Mouse (Mus musculus): Measurements from ENCODE around the gene Dyrk3. TPM values are rescaled to one million over a fixed set of nuclear protein-coding genes. Genes with fewer than 3 reads are reported as not detected.
A peak's percentile ranks its signal among the peaks of the same experiment; 100 is the strongest.

The Dyrk3 gene
- polyA plus RNA-seq, 1 experiment from 2014 or later, result 17.2 TPM

DNA sequence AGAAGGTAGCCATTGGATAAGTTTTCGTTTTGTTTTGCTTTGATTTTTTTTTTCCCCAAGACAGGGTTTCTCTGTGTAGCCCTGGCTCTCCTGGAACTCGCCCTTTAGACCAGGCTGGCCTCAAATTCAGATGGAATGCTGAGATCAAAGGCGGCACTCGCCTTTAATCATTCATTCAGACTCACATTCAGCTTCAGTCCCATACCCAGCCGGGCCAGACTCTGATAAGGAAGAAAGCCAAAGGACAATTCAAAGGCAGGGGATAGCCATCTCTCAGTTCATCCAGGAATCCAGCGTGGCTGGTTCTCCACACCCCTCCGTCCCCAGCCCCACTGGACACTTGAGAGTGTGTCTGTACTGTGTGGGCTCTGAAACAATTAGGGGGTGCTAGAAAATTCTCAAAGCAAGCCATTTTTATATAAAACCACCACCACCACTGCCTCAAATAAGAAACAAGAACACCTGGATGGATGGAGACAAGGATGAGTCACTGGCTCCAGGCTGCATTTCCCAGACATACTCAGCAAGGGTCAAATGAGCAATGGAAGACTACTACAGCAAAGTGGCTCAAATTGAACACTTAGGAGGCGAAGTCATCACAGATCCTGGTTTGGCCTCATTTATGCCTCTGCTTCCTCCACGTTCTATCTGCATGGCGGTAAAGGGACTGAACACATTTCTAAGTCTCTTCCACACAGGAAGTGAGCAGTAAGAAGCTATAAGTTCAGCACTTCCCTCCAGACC, 14.4 kb downstream of the Dyrk3 start:
- peaks cover 7% of the 10 kb centered on the region for H3K36me3 ChIP-seq (ENCODE audit: control insufficient read depth, insufficient read depth, low read length)
- no peak for DNase-seq (ENCODE audit: low spot score, missing footprints)
- no peak for ATAC-seq (ENCODE audit: low FRiP score)
- H3K9me3 ChIP-seq (ENCODE audit: control insufficient read depth, low read length), result no peaks in the 10 kb centered on the region
- H3K9ac ChIP-seq (ENCODE audit: low read length), result no peak overlapping the region
- H3K27me3 ChIP-seq (ENCODE audit: control insufficient read depth, insufficient read depth, low read length), result no peaks in the 10 kb centered on the region
- no peak overlapping the region for H3K4me2 ChIP-seq
- 73% methylated on average over 10 of the region's 10 CpGs for WGBS
- no peaks in the 10 kb centered on the region for H3K4me1 ChIP-seq (ENCODE audit: control insufficient read depth, insufficient read depth, low read length)
- no peak overlapping the region for H3K27ac ChIP-seq (ENCODE audit: low read depth, low read length)
- no peak overlapping the region for H3K4me3 ChIP-seq (ENCODE audit: low read depth, low read length)

DNA sequence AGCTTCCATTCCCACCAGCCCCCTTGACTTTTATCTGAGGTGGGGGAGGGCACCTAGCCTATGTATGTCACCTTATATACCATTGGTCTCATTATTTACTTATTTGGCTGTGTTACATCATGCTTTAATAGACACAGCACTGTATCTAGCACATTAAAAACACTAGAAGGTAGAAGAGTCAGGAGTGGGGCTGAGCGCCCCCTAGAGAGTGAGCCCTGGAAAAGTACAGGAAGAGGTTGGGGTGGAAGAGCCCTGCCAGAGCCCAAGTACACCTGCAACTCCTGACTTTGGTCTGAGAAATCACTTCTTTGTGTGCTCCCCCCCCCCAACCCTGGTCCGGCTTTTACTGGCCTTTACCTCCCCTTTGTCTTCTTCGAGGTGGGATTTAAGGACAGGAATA, 16.2 kb downstream of the Dyrk3 start:
- Histone ChIP-seq H3K27me3 (ENCODE audit: control insufficient read depth, insufficient read depth, low read length) (no peaks in the 10 kb centered on the region), H3K9ac (ENCODE audit: low read length) (no peak overlapping the region), H3K36me3 (ENCODE audit: control insufficient read depth, insufficient read depth, low read length) (no peaks in the 10 kb centered on the region), H3K4me1 (ENCODE audit: control insufficient read depth, insufficient read depth, low read length) (no peaks in the 10 kb centered on the region), H3K4me3 (ENCODE audit: low read depth, low read length) (no peak overlapping the region), H3K27ac (ENCODE audit: low read depth, low read length) (no peak overlapping the region), H3K9me3 (ENCODE audit: control insufficient read depth, low read length) (no peaks in the 10 kb centered on the region), H3K4me2 (no peak overlapping the region)
- 51% methylated on average over 3 of the region's 3 CpGs for WGBS
- no peak for ATAC-seq (ENCODE audit: low FRiP score)
- no peak for DNase-seq (ENCODE audit: low spot score, missing footprints)

DNA sequence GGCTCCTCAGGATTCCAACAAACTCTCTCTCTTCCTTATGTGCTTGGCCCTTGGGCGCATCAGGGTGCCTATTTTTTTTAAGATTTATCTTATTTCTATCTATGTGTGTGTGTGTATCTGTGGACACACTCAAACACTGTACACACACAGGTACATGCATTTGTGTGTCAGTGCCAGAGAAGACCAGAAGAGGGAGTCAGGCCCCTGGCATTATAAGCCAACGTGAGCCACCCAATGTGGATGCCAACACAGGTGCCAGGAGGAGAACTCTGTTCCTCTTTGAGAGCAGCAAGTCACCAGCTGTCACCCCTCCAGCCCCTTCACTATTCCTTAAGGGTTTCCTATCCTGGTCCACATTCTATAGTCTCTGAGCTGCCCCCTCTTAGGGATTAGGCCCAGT, 19.1 kb downstream of the Dyrk3 start:
- H3K4me3 ChIP-seq (ENCODE audit: low read depth, low read length), result no peak overlapping the region
- no peak overlapping the region for H3K27ac ChIP-seq (ENCODE audit: low read depth, low read length)
- peaks cover 5% of the 10 kb centered on the region; the same call in 1 of the 2 replicates for H3K4me1 ChIP-seq (ENCODE audit: control insufficient read depth, insufficient read depth, low read length)
- H3K9me3 ChIP-seq (ENCODE audit: control insufficient read depth, low read length), result no peaks in the 10 kb centered on the region
- DNase-seq (ENCODE audit: low spot score, missing footprints) (no peak), ATAC-seq (ENCODE audit: low FRiP score) (no peak)
- no peaks in the 10 kb centered on the region for H3K36me3 ChIP-seq (ENCODE audit: control insufficient read depth, insufficient read depth, low read length)
- H3K9ac ChIP-seq (ENCODE audit: low read length), result no peak overlapping the region
- WGBS, result 67% methylated on average over 2 of the region's 2 CpGs
- no peaks in the 10 kb centered on the region for H3K27me3 ChIP-seq (ENCODE audit: control insufficient read depth, insufficient read depth, low read length)
- no peak overlapping the region for H3K4me2 ChIP-seq

DNA sequence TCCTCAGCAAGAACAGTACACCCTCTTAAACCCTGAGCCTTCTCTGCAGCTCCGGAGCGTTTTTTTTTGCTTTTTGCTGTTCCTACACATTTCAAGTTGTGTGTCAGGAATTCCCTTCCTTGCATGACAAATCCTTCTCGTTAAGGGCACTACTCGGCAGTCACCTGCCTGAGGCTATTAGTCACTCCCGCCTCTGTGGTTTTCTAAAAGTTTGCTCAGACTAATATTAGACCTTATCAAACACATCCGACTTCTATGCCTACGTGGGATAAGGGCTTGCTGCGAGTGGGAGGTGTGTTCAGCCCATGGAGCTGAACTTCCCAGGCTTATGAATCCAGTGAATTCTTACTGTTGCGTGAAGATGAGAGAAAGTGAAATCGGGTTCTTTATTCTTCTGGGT, 19.6 kb downstream of the Dyrk3 start:
- Histone ChIP-seq H3K9me3 (ENCODE audit: control insufficient read depth, low read length) (no peaks in the 10 kb centered on the region), H3K4me2 (no peak overlapping the region), H3K4me1 (ENCODE audit: control insufficient read depth, insufficient read depth, low read length) (peaks cover 5% of the 10 kb centered on the region; the same call in 1 of the 2 replicates), H3K27ac (ENCODE audit: low read depth, low read length) (no peak overlapping the region), H3K9ac (ENCODE audit: low read length) (no peak overlapping the region), H3K4me3 (ENCODE audit: low read depth, low read length) (no peak overlapping the region), H3K36me3 (ENCODE audit: control insufficient read depth, insufficient read depth, low read length) (no peaks in the 10 kb centered on the region), H3K27me3 (ENCODE audit: control insufficient read depth, insufficient read depth, low read length) (no peaks in the 10 kb centered on the region)
- DNase-seq (ENCODE audit: low spot score, missing footprints), result no peak
- ATAC-seq (ENCODE audit: low FRiP score), result no peak
- WGBS, result 79% methylated on average over 10 of the region's 10 CpGs

DNA sequence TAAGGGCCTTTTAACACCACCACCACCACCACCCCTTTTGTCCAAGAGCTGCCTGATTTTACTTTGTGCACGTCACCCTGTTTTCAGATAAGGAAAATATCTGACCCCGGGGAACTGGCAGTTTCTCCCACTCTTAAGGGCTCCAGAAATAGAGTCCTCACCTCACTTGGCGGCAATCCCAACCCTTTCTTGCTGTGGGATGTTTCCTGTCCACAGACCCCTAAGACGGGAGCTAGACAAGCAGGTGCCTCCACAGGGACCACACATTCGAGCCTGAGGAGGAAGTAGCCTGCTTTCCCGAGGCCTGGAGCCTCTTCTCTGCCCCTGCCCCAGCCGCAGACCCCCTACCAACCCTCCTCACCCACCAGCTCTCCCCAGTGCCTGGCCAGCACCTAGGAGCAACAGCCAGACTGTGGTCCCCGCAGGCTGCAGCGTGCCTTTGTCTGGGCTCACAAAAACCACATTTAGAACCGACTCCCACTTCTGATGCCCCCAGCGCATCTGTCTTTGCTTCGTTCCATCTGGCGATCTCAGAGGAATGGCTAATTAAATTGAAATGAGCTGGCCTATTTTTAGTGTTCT, 21.6 kb downstream of the Dyrk3 start:
- Histone ChIP-seq H3K9ac (ENCODE audit: low read length) (peak overlapping the region; percentile 42), H3K27ac (ENCODE audit: low read depth, low read length) (peak overlapping the region; percentile 61), H3K9me3 (ENCODE audit: control insufficient read depth, low read length) (no peaks in the 10 kb centered on the region), H3K4me3 (ENCODE audit: low read depth, low read length) (no peak overlapping the region), H3K4me2 (no peak overlapping the region), H3K27me3 (ENCODE audit: control insufficient read depth, insufficient read depth, low read length) (no peaks in the 10 kb centered on the region), H3K36me3 (ENCODE audit: control insufficient read depth, insufficient read depth, low read length) (no peaks in the 10 kb centered on the region), H3K4me1 (ENCODE audit: control insufficient read depth, insufficient read depth, low read length) (peaks cover 5% of the 10 kb centered on the region; the same call in 1 of the 2 replicates)
- DNase-seq (ENCODE audit: low spot score, missing footprints) (no peak), ATAC-seq (ENCODE audit: low FRiP score) (peak; percentile 49)
- WGBS, result 65% methylated on average over 13 of the region's 13 CpGs

DNA sequence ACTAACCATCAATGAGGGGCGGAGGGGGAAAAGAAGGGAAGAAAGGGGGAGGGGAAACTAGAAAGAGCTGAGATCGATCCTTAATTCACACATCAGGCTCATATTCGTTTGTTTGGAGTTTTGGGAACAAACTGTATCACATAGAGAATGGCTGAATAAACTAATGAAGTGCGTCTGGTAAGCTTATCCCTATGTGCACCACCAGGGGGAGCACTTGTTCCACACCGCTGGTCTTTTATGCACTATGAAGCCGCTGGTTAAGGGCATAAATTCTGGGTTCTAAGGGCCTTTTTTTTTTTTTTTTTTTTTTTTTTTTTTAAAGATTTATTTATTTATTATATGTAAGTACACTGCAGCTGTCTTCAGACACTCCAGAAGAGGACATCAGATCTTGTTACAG, 22.2 kb downstream of the Dyrk3 start:
- DNase-seq (ENCODE audit: low spot score, missing footprints), result peak; percentile 93

DNA sequence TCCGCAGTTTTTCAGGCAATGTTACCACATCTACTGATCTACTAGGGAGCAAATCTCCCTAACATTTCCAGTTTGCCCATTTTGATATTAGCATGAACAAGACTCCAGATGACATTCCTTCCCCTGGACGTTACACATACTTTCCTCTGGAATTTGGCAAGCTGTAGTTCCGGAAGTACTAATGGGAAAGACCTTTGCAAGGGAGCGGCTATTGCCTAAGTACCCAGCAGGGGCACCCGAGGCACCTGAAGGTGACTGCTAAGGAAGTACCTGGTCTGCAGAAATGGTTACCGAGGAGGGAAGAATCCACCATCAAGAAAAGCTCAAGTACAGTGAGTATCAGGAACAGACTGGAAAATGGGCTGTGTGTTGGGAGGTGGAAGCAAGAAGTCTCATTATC, 25.6 kb downstream of the Dyrk3 start:
- Histone ChIP-seq H3K27ac (ENCODE audit: low read depth, low read length) (no peak overlapping the region), H3K4me1 (ENCODE audit: control insufficient read depth, insufficient read depth, low read length) (peaks cover 5% of the 10 kb centered on the region; the same call in 1 of the 2 replicates), H3K4me3 (ENCODE audit: low read depth, low read length) (no peak overlapping the region), H3K9ac (ENCODE audit: low read length) (no peak overlapping the region), H3K27me3 (ENCODE audit: control insufficient read depth, insufficient read depth, low read length) (no peaks in the 10 kb centered on the region), H3K4me2 (no peak overlapping the region), H3K36me3 (ENCODE audit: control insufficient read depth, insufficient read depth, low read length) (no peaks in the 10 kb centered on the region), H3K9me3 (ENCODE audit: control insufficient read depth, low read length) (no peaks in the 10 kb centered on the region)
- ATAC-seq (ENCODE audit: low FRiP score) (no peak), DNase-seq (ENCODE audit: low spot score, missing footprints) (no peak)
- 44% methylated on average over 6 of the region's 6 CpGs for WGBS

More for the DNA sequence above, 22.2 kb downstream of the Dyrk3 start:
- Histone ChIP-seq H3K9me3 (ENCODE audit: control insufficient read depth, low read length) (no peaks in the 10 kb centered on the region), H3K9ac (ENCODE audit: low read length) (no peak overlapping the region), H3K4me3 (ENCODE audit: low read depth, low read length) (no peak overlapping the region), H3K36me3 (ENCODE audit: control insufficient read depth, insufficient read depth, low read length) (no peaks in the 10 kb centered on the region), H3K4me1 (ENCODE audit: control insufficient read depth, insufficient read depth, low read length) (peaks cover 5% of the 10 kb centered on the region; the same call in 1 of the 2 replicates), H3K27me3 (ENCODE audit: control insufficient read depth, insufficient read depth, low read length) (no peaks in the 10 kb centered on the region), H3K4me2 (no peak overlapping the region), H3K27ac (ENCODE audit: low read depth, low read length) (no peak overlapping the region)
- WGBS, result 20% methylated on average over 6 of the region's 6 CpGs
- peak; percentile 52; the same call in 1 of the 2 replicates for ATAC-seq (ENCODE audit: low FRiP score)

DNA sequence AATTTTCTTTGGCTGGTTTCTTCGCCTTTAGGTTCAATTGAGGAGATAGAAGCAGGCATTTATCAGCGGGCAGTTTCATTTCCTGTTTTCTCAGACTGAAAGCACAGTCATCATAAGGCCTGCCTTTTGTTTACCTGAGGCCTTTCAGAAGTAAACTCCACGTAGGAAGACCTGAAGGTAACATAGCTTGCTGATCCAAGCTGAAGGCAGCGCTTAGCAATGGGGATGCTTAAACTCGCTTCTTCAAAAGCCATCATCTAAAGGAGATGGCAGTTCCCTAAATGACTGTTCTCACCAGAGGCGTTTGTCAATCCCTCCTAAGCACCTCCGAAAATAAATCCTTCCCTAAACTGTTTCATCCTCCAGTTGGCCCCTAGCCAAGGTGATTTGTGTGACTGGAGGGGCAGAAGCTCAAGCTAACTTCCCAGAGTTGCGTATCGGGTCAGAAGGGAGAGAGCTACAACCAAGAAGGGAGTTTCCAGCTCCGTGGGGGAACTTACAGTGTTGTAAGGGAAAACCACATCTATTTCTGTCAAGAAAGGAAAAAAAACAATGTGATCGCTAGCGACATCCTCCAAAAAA, 27.5 kb downstream of the Dyrk3 start:
- H3K27ac ChIP-seq (ENCODE audit: low read depth, low read length), result no peak overlapping the region
- 83% methylated on average over 12 of the region's 12 CpGs for WGBS
- no peaks in the 10 kb centered on the region for H3K4me1 ChIP-seq (ENCODE audit: control insufficient read depth, insufficient read depth, low read length)
- no peak overlapping the region for H3K9ac ChIP-seq (ENCODE audit: low read length)
- DNase-seq (ENCODE audit: low spot score, missing footprints), result no peak
- ATAC-seq (ENCODE audit: low FRiP score), result no peak
- H3K4me2 ChIP-seq, result no peak overlapping the region
- no peaks in the 10 kb centered on the region for H3K9me3 ChIP-seq (ENCODE audit: control insufficient read depth, low read length)
- no peak overlapping the region for H3K4me3 ChIP-seq (ENCODE audit: low read depth, low read length)
- H3K36me3 ChIP-seq (ENCODE audit: control insufficient read depth, insufficient read depth, low read length), result no peaks in the 10 kb centered on the region
- no peaks in the 10 kb centered on the region for H3K27me3 ChIP-seq (ENCODE audit: control insufficient read depth, insufficient read depth, low read length)

Data from midbrain, embryonic 11.5 days (tissue).